Mouse (Mus musculus) intestine, embryonic 14.5 days (tissue): ENCODE measurements around the gene Olfr462. TPM values are rescaled to one million over a fixed set of nuclear protein-coding genes. Genes with fewer than 3 reads are reported as not detected.

Experiments
- ATAC-seq: fragments of 200-750 bp; cut with Nextera tagmentation; replicated peaks from 2 replicates; pipeline ENCODE4 v1.8.0; 2017; ENCODE audit warnings: low read depth, moderate number of reproducible peaks, moderate TSS enrichment, moderate library complexity; ENCODE audit not compliant: low FRiP score, low TSS enrichment
- DNase-seq: peaks from one replicate; pipeline ENCODE4 v3.0.0-alpha.2; 2018; ENCODE audit warnings: low spot score
- H3K27ac ChIP-seq: fragments of 300-500 bp; sonication (generic); 2 replicates; pipeline ENCODE4 v1.5.1; 2014; ENCODE audit warnings: low read depth, mild to moderate bottlenecking, control low read depth
- H3K27me3 ChIP-seq: fragments of 300-500 bp; sonication (generic); replicated peaks from 2 replicates; pipeline ENCODE4 v1.6.1; 2014; ENCODE audit warnings: low read length, control low read depth; ENCODE audit not compliant: control insufficient read depth, insufficient read depth
- H3K36me3 ChIP-seq: fragments of 300-500 bp; sonication (generic); 2 replicates; pipeline ENCODE4 v1.6.1; 2014; ENCODE audit warnings: low read length, control low read depth; ENCODE audit not compliant: control insufficient read depth, insufficient read depth
- H3K4me1 ChIP-seq: fragments of 300-500 bp; sonication (generic); replicated peaks from 2 replicates; pipeline ENCODE4 v1.6.1; 2014; ENCODE audit warnings: low read length, control low read depth, mixed read lengths; ENCODE audit not compliant: control insufficient read depth, insufficient read depth
- H3K4me2 ChIP-seq: fragments of 300-500 bp; sonication (generic); 2 replicates; pipeline ENCODE4 v1.6.1; 2014; ENCODE audit warnings: low read length
- H3K4me3 ChIP-seq: fragments of 300-500 bp; sonication (generic); 2 replicates; pipeline ENCODE4 v1.5.1; 2014; ENCODE audit warnings: low read depth, low read length, control low read depth, mixed read lengths
- H3K9ac ChIP-seq: fragments of 300-500 bp; sonication (generic); 2 replicates; pipeline ENCODE4 v1.6.1; 2014; ENCODE audit warnings: mild to moderate bottlenecking, low read length
- H3K9me3 ChIP-seq: fragments of 300-500 bp; sonication (generic); 2 replicates; pipeline ENCODE4 v1.6.1; 2016; ENCODE audit warnings: low read length, control low read depth; ENCODE audit not compliant: control insufficient read depth
- WGBS: fragments of 180-500 bp; shearing (Covaris S2); extraction: QIAGEN DNeasy Blood & Tissue Kit; methylation state at CpG from one replicate; pipeline ENCODE4 v1.1.7; 2014; 5-methylcytosine and 5-hydroxymethylcytosine counted together
- polyA plus RNA-seq: library from polyadenylated mRNA; unstranded; fragments of >200 nt; fragmentation: Nextera tagmentation; extraction: Ambion mirVana; gene quantifications from 2 replicates; pipeline ENCODE4 v1.2.1, GENCODE M21; 2014

Gene Olfr462
- polyA plus RNA-seq, 1 experiment from 2014 or later, result not detected

DNA sequence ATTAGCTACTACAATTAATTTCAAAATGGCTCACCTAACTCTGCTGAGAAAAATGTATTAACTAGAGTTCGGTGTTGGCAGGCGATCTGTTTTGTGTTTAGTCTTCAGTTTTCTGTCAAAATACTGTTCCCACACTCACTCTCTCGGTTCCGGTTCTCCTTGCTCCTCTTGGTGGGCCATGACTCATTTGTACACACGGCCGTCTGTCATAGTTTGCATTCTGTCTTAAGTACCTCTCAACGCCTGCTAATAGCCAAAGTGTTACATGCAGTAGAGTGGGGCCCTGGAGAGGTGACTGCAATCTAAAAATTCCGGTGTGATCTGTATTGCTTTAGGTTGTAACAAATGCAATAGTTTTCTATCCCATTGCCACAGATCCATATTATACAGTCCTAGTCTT, 51.4 kb downstream of the Olfr462 start:
- ATAC-seq, result no peak

More for the DNA sequence above, 51.4 kb downstream of the Olfr462 start:
- H3K4me3 ChIP-seq, result no peak overlapping the region
- H3K27me3 ChIP-seq, result no peaks in the 10 kb centered on the region
- H3K4me1 ChIP-seq, result no peaks in the 10 kb centered on the region
- no peak for DNase-seq
- H3K27ac ChIP-seq, result no peak overlapping the region
- no peak overlapping the region for H3K4me2 ChIP-seq
- H3K9ac ChIP-seq, result no peak overlapping the region
- 72% methylated on average over 8 of the region's 8 CpGs for WGBS
- H3K36me3 ChIP-seq, result no peaks in the 10 kb centered on the region
- H3K9me3 ChIP-seq, result no peaks in the 10 kb centered on the region

Other genes with a start within 250 kb of the Olfr462 start
- 18.9 and 22.2 TPM in 2 replicates for gene Rnf43, start 229.5 kb downstream of the Olfr462 start, polyA plus RNA-seq
- 146 and 151 TPM in 2 replicates for gene Supt4a, start 154.7 kb downstream of the Olfr462 start, polyA plus RNA-seq
- gene Tspoap1, start 131.7 kb downstream of the Olfr462 start, polyA plus RNA-seq, result 2.5 and 3.7 TPM in 2 replicates
- 1.7 TPM in 2 replicates for gene Mpo, start 98.7 kb downstream of the Olfr462 start, polyA plus RNA-seq
- gene Lpo, start 64.0 kb downstream of the Olfr462 start, polyA plus RNA-seq, result 0.08 TPM in 1 of 2 replicates, not detected in the other
- gene Mks1, start 39.1 kb downstream of the Olfr462 start, polyA plus RNA-seq, result 14.0 and 15.2 TPM in 2 replicates
- gene Epx, start 16.7 kb downstream of the Olfr462 start, polyA plus RNA-seq, result 0.17 and 0.46 TPM in 2 replicates
- gene Olfr463, start 5.1 kb upstream of the Olfr462 start, polyA plus RNA-seq, result 0.13 TPM in 1 of 2 replicates, not detected in the other
- not detected in 2 replicates for gene Olfr464, start 28.7 kb upstream of the Olfr462 start, polyA plus RNA-seq
- gene Dynll2, start 95.3 kb upstream of the Olfr462 start, polyA plus RNA-seq, result 14.1 and 20.4 TPM in 2 replicates
- gene Srsf1, start 155.1 kb upstream of the Olfr462 start, polyA plus RNA-seq, result 334 and 353 TPM in 2 replicates
- 40.0 and 43.0 TPM in 2 replicates for gene Vezf1, start 176.0 kb upstream of the Olfr462 start, polyA plus RNA-seq
- 16.7 and 16.9 TPM in 2 replicates for gene Cuedc1, start 205.8 kb upstream of the Olfr462 start, polyA plus RNA-seq